Mouse (Mus musculus) layer of hippocampus, adult 9-11 months (tissue): ENCODE results near the gene Hist1h2ae.
"Not testable (repeated sequence)": the region's sequence is repeated elsewhere in the genome, so short reads cannot be mapped to it uniquely, and the experiment has no call there.

Source experiments
- DNase-seq: peaks from one replicate; pipeline ENCODE4 v3.0.0; 2022

Gene Hist1h2ae

DNA sequence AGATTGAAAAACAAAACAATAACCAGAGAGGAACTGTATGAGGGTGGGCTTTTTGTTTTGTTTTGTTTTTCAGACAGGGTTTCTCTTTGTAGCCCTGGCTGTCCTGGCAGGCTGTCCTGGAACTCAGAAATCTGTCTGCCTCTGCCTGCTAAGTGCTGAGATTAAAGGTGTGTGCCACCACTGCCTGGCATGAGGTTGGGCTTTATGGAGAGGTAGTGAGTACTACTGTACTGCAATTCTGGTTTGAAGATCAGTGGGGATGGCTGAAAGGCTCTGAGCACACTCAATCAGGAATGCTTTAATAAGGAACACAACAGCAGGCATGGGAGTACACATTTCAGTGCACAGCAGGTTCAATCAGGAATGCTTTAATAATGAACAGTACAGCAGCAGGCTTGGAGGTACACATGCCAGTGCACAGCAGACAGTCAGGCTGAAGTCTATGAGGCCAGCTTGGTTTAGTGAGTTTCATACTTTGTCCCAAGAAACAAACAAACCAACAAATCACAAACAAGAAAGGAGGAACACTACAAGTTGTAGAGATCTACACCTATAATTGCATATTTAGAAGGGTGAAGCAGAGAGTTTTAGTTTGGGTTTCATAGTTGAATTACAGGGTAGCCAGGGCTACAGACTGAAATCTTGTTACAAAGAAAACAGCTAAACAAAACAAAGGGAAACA lies 12.5 kb upstream of the Hist1h2ae start:
- DNase-seq: no peak

DNA sequence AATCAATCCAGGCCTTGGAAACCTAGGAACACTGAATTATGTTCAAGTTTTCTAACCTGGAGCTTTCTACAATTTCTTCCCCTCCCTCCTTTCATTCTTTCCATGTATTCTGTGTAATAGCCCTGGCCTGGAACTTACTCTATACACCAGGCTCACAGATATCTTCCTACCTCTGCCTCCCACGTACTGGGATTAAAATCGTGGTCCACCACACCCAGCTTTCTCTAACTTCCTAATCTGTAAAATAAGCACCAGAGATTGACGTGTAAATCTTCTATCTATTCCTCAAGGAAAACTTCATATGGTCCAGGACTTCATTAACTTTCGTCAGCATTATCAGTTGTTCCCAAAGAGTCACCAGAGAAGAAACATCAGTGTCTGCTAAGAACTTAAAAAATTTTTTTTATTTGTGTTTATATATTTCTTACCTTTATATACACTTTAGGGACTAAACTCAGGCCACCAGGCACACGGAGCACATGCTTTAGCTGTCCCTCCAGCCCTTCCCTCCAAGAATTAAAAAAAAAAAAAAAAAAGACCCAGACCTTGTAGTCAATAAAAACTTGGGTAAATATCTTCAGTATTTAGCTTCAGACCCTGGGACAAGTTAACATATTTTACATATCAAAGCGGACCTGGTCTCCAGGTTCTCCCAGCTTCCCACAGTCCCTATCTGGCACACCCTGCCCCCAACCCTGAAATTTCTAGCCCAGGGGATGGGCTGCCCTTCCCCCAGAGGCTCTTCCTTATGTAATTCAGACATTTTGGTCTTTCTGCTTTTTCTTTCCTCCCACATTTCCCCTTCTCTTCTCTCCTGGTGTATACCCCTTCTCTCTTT lies 11.4 kb upstream of the Hist1h2ae start:
- no peak for DNase-seq

DNA sequence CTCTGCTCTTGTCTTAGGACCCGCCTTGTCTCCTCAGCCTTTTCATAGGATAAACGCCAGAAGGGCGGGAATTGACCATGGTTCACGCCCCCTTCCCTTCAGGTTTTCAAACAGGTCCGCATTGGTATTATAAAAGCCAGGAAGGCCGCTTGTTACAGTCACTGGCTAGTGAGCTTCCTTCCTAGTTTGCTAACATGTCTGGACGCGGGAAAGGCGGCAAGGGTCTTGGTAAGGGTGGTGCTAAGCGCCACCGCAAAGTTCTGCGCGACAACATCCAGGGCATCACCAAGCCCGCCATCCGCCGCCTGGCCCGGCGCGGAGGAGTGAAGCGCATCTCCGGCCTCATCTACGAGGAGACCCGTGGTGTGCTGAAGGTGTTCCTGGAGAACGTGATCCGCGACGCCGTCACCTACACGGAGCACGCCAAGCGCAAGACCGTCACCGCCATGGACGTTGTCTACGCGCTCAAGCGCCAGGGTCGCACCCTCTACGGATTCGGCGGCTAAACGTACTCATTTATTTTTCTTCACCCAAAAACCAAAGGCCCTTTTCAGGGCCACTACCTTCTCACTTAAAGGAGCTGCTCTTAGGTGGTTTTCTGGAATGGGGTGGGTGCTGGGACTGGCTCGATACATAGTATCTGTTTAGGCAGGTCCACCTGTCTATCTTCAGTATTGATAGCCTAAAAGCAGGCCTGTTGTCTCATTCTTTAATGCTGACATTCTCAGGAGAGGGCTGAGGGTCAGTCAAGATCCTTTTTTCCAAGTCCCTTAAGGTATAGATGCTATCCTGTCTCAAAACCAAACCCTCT lies 10.6 kb upstream of the Hist1h2ae start, which contains the start of gene Hist1h4d:
TSS of gene Hist1h4d (plus strand) at position 191 of the 811 bp plus-strand sequence.
- DNase-seq: peak; percentile 97

DNA sequence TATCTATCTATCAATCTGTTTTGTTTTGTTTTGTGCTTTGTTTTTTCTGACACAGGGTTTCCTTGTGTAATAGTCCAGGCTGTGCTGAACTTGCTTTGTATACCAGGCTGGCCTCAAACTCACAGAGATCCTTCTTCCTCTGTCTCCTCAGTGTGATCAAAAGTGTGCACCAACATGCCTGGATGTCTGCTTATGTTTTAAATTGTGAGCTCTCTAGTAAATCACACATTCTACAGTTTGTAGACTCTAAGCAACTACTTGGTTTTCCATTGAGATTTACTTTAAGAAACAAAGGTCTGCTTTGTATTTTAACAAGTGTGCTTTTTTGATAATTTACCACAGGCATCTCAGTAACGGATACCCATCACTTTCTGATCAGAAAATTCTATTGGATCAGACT lies 6.8 kb upstream of the Hist1h2ae start:
- no peak for DNase-seq

DNA sequence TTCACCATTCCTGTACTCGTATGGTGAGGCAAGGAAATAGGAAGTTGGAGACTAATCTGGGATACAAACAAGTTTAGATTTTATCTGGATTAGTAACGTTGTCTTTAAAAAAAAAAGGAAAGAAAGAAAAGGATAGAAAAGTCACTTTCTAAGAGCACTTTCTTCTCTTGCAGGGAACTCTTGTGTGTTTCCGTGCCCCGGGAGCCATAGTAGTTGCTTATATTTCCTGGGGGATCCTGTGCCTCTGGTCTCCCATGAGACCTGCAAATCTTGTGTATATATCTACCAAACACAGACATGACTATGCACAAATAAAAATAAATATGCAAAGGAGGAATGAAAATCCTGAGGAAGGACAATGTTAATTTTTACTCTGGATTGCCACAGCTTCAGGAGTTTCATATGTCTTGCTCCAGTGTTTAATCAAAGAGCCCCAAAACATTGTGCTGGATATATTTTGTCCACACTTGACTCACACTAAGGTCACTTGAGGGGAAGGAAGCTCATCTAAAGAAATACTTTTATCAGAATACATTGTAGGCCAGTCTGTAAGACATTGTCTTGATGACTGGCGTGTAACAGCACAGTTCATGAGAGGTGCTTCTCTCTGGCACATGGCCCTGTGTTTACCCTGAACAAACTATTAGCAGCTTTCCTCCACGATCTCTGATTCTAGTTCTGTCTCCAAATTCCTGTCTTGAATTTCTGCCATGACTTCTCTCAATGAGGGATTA lies 6.1 kb upstream of the Hist1h2ae start:
- DNase-seq: no peak

DNA sequence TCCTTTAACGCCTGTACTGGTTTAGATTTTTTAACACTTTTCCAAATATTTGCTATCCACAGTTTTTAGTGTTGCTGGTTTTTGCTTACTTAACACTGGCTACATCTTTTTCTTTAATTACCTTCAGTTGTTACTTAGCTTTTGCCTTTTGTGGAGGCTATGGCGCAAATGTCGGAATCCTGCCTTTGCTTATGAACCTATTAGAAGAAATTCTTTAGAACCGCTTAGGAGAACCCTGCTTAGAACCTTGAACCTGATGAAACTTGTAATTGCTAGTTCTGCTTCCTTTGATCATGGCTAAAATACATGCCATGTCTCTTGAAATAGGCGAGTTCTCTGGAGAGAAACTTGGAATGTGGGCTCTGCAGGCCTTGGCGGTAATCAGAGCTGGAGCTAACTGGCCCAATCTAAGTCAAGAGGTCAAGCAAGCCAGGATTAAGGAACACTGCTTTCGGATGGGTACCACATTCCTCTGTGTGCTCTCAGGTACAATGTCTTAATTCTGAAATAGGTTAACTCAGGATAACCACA lies 5.4 kb upstream of the Hist1h2ae start:
- no peak for DNase-seq

DNA sequence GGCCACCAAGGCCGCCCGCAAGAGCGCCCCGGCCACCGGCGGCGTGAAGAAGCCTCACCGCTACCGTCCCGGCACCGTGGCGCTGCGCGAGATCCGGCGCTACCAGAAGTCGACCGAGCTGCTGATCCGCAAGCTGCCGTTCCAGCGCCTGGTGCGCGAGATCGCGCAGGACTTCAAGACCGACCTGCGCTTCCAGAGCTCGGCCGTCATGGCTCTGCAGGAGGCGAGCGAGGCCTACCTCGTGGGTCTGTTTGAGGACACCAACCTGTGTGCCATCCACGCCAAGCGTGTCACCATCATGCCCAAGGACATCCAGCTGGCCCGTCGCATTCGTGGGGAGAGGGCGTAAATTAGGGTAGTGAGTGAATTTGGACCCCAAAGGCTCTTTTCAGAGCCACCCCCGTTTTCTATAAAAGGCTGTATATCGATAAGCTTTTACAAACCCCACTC lies 4.9 kb upstream of the Hist1h2ae start:
- DNase-seq: not testable (repeated sequence)

DNA sequence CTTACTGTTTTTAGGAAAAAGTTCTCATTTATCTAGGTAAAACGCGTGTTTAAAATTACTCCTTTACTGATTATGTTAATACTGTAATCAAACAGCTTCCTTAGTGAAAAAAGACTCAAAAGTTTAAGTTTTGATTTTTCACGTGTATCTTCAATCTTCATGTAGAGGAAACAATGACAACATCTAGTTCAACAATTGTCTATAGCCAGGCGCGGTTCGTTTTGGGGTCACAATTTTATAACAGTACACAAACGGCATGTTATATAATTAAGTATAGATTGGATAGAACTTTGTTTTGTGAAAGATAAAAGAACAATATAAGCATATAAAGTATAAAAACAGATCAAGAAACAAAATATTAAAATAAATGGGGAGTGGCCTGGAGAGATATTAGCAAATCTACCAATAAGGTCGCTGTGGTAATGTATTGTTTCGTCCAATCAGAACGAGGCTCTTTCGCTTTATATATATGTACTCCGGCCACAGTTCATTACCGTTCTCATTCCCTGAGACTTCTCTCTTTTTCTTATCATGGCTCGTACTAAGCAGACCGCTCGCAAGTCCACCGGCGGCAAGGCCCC lies 4.3 kb upstream of the Hist1h2ae start, which contains the start of gene Hist1h3d:
TSS of gene Hist1h3d (plus strand) at position 493 of the 581 bp plus-strand sequence.
- peak; percentile 73 for DNase-seq

DNA sequence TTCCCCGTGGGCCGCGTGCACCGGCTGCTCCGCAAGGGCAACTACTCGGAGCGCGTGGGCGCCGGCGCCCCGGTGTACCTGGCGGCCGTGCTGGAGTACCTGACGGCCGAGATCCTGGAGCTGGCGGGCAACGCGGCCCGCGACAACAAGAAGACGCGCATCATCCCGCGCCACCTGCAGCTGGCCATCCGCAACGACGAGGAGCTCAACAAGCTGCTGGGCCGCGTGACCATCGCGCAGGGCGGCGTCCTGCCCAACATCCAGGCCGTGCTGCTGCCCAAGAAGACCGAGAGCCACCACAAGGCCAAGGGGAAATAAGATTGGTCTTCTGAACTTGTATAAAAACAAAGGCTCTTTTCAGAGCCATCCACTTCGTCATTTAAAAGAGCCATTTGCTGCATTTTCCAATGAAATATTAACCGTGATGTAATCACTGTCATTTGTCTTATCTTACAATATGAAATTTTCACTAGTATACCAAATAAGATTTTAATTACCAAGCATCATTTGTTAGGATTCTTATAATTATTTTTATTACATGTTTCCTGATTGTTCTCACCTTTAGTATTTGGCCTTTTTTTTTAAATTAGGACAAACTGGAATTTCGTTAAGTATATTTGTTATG lies 3.6 kb upstream of the Hist1h2ae start:
- not testable (repeated sequence) for DNase-seq

DNA sequence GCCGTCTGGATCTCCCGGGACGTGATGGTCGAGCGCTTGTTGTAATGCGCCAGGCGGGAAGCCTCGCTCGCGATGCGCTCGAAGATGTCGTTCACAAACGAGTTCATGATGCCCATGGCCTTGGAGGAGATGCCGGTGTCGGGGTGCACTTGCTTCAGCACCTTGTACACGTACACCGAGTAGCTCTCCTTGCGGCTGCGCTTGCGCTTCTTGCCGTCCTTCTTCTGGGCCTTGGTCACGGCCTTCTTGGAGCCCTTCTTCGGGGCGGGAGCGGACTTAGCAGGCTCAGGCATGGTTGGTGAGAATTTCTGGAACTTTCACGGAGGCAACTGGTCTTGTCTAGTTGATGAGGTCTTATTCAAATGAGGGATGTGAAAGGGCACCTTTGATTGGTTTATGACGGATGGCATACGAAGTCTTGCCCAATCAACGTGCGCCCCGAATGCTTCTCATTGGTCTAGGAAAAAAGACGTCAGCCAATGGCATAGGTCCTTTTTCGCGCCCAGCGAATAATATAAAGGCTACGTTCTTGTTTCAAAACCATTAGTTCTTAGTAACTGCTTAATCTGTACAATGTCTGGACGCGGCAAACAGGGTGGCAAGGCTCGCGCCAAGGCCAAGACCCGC lies 3.0 kb upstream of the Hist1h2ae start, which contains the start of the genes Hist1h2bf and Hist1h2ad:
TSS of gene Hist1h2bf (minus strand) at position 299 of the 627 bp plus-strand sequence.
TSS of gene Hist1h2ad (plus strand) at position 484 of the 627 bp plus-strand sequence.
- peak; percentile 97 for DNase-seq

DNA sequence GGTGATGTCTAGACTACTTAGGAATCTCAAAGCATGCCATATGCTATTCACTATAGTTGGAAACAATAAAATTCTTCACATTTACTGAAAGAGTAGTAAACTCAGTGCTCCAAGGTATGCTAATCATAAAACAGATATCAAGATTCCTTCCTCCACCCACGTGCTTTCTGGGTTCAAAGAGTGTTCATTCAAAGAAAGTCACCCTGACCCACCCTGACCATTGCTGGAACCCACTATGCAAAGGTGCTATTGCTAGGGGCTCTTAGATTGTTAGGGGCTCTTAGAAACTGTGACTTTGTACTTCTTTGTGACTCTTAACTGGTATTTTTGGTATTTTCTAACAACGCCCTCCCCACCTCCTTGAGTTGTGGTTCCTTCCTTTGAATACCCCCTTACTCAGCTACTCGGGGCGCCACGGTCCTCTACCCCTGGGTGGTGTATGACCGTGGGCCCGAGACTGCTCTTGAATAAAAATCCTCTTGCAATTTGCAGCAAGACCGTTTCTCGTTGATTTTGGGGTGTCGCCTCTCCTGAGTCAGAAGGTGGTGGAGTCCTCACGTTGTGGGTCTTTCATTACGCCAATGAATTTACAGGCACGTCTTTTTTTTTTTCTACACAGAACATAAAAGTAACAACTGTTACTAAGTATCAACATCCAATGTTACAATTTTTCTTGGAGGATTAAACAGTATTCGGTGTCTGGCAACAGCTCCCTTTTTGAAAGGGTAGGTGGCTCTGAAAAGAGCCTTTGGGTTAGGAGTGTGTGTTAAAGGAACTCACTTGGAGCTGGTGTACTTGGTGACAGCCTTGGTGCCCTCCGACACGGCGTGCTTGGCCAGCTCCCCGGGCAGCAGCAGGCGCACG lies 2.2 kb upstream of the Hist1h2ae start:
- not testable (repeated sequence) for DNase-seq

DNA sequence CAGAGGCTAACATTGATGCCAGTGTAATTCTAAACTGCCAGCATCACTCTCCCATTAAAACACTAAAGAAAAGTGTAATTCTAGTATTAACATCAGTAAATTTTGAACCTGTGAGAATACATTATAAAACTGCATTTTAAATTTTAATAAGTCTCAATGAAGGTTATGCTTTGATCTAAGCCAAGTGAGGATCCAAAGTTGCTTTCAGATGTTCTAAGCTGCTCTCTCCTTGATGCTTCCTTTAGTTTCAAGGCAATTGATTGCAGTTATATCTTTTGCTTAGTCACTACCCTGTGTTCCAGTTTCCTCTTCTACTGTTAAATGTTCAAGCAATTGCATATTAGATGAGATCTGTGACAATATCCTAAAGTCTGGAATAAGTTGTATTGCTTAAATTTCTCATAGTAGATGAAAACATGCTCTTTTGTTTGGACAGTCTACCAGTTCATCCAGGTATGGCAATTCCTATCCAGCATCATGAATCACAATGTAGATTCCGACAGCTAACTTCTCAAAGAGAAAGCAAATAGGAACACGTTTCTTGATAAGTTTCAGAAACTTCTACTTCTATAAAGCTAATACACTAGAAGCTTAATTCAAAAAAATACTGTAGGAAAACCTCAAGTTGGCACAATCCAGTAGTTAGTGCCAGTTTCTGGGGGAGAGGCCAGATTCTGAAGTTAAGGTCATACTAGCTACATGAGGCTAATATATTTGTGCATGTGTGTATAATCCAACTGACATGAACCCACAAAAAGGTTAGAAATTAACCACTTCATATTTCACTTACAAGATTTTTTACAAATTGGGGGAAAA lies 1.4 kb upstream of the Hist1h2ae start:
- no peak for DNase-seq

DNA sequence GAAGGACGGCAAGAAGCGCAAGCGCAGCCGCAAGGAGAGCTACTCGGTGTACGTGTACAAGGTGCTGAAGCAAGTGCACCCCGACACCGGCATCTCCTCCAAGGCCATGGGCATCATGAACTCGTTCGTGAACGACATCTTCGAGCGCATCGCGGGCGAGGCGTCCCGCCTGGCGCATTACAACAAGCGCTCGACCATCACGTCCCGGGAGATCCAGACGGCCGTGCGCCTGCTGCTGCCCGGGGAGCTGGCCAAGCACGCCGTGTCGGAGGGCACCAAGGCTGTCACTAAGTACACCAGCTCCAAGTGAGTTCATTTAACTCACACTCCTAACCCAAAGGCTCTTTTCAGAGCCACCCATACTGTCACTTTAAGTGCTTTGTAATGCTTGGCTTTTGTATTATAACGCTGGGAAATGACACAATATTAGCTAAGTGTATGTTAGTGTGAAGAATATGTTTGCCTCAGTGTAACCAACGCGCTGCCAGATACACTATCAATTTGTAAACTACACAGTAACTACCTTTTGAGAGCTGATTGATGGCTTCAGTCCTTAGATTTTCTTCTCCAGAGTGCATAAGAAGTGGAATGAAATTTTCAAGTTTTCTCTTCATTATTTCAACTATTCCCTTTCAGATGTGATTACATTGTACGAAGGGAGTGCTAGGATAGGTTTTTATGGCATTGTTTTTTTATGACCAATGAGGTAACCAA lies 641 bp upstream of the Hist1h2ae start:
- DNase-seq: not testable (repeated sequence)

DNA sequence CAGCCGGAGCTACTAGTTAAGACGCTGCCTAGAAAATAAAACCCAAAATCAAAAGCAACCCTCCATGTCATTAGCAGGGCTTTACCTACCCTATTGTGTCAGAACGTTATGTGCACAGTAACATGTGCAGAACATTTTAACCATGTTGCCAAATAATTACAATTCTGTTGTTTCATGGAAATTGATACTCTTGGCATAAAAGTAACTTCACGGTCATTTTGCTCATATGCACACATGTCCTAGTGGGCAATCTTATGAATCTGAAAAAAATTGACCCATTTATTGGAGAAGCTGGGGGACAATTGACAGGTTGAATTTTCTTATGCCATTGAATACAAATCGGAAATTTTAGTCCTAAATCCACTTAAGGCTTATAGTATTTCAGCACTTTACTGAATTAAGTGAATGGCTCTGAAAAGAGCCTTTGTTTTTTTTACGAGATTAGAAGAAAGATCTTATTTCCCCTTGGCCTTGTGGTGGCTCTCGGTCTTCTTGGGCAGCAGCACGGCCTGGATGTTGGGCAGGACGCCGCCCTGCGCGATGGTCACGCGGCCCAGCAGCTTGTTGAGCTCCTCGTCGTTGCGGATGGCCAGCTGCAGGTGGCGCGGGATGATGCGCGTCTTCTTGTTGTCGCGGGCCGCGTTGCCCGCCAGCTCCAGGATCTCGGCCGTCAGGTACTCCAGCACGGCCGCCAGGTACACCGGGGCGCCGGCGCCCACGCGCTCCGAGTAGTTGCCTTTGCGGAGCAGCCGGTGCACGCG lies 579 bp downstream of the Hist1h2ae start:
- not testable (repeated sequence) for DNase-seq

DNA sequence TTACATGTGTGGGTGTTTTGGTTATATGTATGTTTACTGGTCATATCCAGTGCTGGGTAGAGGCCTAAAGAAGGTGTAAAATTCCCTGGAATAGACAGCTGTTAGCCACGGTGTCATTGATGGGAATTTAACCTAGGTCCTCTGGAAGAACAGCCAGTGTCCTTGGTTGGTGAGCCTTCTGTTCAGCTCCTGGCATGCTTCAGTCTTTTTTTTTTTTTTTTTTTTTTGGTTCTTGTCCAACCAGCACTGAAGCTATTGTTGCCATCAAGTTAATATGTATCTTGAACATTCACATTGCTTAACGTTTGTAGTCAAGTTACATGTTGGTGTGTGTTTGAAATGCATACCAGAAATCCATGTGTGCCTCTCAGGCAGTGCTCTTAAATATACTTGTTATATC lies 6.5 kb downstream of the Hist1h2ae start:
- no peak for DNase-seq

DNA sequence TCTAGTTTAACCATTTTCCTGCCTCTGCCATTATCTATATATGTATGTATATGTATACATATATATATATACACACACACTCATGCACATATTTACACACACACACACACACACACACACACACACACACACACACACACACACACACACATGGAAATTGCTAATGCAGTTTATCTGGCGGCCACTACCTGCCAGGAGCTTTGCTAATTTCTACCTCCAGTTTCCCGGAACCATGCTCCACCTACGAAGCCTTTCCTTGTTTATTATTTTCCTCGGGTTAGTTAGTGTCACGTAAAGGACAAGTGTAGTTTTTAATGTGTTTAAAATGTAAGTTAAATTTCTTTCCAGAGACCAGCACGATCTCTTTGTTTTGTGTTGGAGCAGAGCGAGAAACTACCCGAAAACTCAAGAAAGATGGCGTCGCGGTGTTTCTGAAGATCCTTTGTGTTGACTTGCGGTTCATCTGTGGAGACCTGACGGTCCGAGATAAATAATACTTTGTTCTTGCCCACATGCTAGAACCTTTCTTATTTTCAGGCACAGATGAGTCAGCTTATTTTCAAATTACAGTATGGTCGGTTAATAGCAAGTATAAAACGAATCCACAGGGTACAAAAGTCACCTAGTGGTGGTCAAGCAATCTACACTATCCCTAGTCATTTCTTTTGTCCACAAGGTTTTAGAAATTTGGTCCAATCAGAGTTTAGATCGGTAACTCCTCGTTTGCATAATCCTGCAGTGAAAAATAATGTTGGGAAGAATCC lies 8.1 kb downstream of the Hist1h2ae start:
- DNase-seq: no peak
